Mouse (Mus musculus) gastrocnemius, postnatal 4 days (tissue): ENCODE results near the gene Hsp90b1. TPM values are rescaled to one million over a fixed set of nuclear protein-coding genes. Genes with fewer than 3 reads are reported as not detected.
"Not testable (repeated sequence)": the region's sequence is repeated elsewhere in the genome, so short reads cannot be mapped to it uniquely, and the experiment has no call there.

Source experiments
- DNase-seq, 2 experiments: peaks; one replicate each; pipeline ENCODE4 v3.0.0; 2021 to 2022; ENCODE audit warnings: low spot score in 2 of 2, mixed read lengths in 2 of 2
- microRNA-seq: library from miRNA; unstranded; fragments of <30 nt; microRNA quantifications from one replicate; pipeline ENCODE4 v1.2.0, GENCODE M21; 2021
- total RNA-seq, 2 experiments: library from RNA; stranded (reverse); gene quantifications; 2 replicates each; pipeline ENCODE4 v1.2.3; 2021

Hsp90b1 gene
- total RNA-seq, 2 experiments from 2014 or later, result 260 to 268 TPM

GRCm38 (mm10) chr10:86670550-86670949 lies 34.8 kb downstream of the Hsp90b1 start:
- DNase-seq, result not testable (repeated sequence)

Small RNA genes within 50 kb of the gene (microRNA-seq; reads per million reads assigned to microRNA genes)
- not detected for gene Gm25745

Other genes starting within 250 kb of the Hsp90b1 start
- under 1 TPM; 0.26 to 0.47 TPM for gene Syn3, start 206.6 kb downstream of the Hsp90b1 start, total RNA-seq
- 1 to 10 TPM; 2.2 to 2.4 TPM for gene Ttc41, start 302 bp upstream of the Hsp90b1 start, total RNA-seq
- gene Gm49358, start 58.5 kb upstream of the Hsp90b1 start, total RNA-seq, result 1 to 10 TPM; 4.6 to 6.6 TPM
- 10 to 100 TPM; 11.2 to 11.3 TPM for gene Nt5dc3, start 73.5 kb upstream of the Hsp90b1 start, total RNA-seq